Mouse (Mus musculus) embryonic facial prominence, embryonic 11.5 days (tissue): Measurements from ENCODE around the gene Gm20795. TPM values are rescaled to one million over a fixed set of nuclear protein-coding genes. Genes with fewer than 3 reads are reported as not detected.
"Not testable (repeated sequence)": the region's sequence is repeated elsewhere in the genome, so short reads cannot be mapped to it uniquely, and the experiment has no call there.

Experiments used
- ATAC-seq: fragments of 200-750 bp; cut with Nextera tagmentation; replicated peaks from 2 replicates; pipeline ENCODE4 v1.8.0; 2017; ENCODE audit warnings: low read depth; ENCODE audit not compliant: insufficient number of reproducible peaks, low FRiP score, low TSS enrichment
- DNase-seq: peaks from one replicate; pipeline ENCODE4 v3.0.0-alpha.2; 2015; ENCODE audit warnings: low spot score
- H3K27ac ChIP-seq: fragments of 300-500 bp; sonication (generic); replicated peaks from 2 replicates; pipeline ENCODE4 v1.5.1; 2014; ENCODE audit warnings: mild to moderate bottlenecking, low read depth, low read length, control low read depth
- H3K27me3 ChIP-seq: fragments of 300-500 bp; sonication (generic); 2 replicates; pipeline ENCODE4 v1.6.1; 2014; ENCODE audit warnings: mild to moderate bottlenecking, low read length, moderate library complexity, mixed read lengths; ENCODE audit not compliant: control insufficient read depth, insufficient read depth
- H3K36me3 ChIP-seq: fragments of 300-500 bp; sonication (generic); replicated peaks from 2 replicates; pipeline ENCODE4 v1.6.1; 2014; ENCODE audit warnings: low read depth, mild to moderate bottlenecking, low read length, moderate library complexity, mixed read lengths; ENCODE audit not compliant: control insufficient read depth, insufficient read depth
- H3K4me1 ChIP-seq: fragments of 300-500 bp; sonication (generic); 2 replicates; pipeline ENCODE4 v1.6.1; 2014; ENCODE audit warnings: low read length, mixed read lengths; ENCODE audit not compliant: control insufficient read depth, insufficient read depth
- H3K4me2 ChIP-seq: fragments of 300-500 bp; sonication (generic); 2 replicates; pipeline ENCODE4 v1.6.1; 2014; ENCODE audit warnings: low read depth, mild to moderate bottlenecking, control low read depth, low read length, moderate library complexity
- H3K4me3 ChIP-seq: fragments of 300-500 bp; sonication (generic); 2 replicates; pipeline ENCODE4 v1.5.1; 2014; ENCODE audit warnings: low read depth, low read length, control low read depth
- H3K9ac ChIP-seq: fragments of 300-500 bp; sonication (generic); replicated peaks from 2 replicates; pipeline ENCODE4 v1.6.1; 2014; ENCODE audit warnings: mild to moderate bottlenecking, control low read depth, low read length
- H3K9me3 ChIP-seq: fragments of 300-500 bp; sonication (generic); replicated peaks from 2 replicates; pipeline ENCODE4 v1.6.1; 2016; ENCODE audit warnings: mild to moderate bottlenecking, low read length, inconsistent platforms, mixed read lengths; ENCODE audit not compliant: control insufficient read depth
- WGBS: fragments of 180-500 bp; shearing (Covaris S2); extraction: QIAGEN DNeasy Blood & Tissue Kit; methylation state at CpG from one replicate; pipeline ENCODE4 v1.1.7; 2014; 5-methylcytosine and 5-hydroxymethylcytosine counted together
- polyA plus RNA-seq: library from polyadenylated mRNA; unstranded; fragments of >200 nt; fragmentation: Nextera tagmentation; extraction: Ambion mirVana; gene quantifications from 2 replicates; pipeline ENCODE4 v1.2.1, GENCODE M21; 2014

Gm20795 gene
- not detected in 2 replicates for polyA plus RNA-seq

GRCm38 (mm10) chrY:40804614-40805013 lies at the start of gene Gm20795:
Gm20795 (plus strand) TSS chrY:40804914.
- H3K9me3 ChIP-seq, H3K9ac ChIP-seq, ATAC-seq, H3K4me1 ChIP-seq, H3K36me3 ChIP-seq, H3K27ac ChIP-seq, H3K4me3 ChIP-seq, DNase-seq, H3K4me2 ChIP-seq, H3K27me3 ChIP-seq: not testable (repeated sequence)

GRCm38 (mm10) chrY:40775665-40776064 lies 29.0 kb upstream of the Gm20795 start, which contains the start of gene Gm21797:
Gm21797 (minus strand) TSS chrY:40775765.
- WGBS, result no CpG with 5 or more reads among the region's 3 CpGs
- ATAC-seq, result not testable (repeated sequence)

More at GRCm38 (mm10) chrY:40775665-40776064, 29.0 kb upstream of the Gm20795 start, which contains the start of gene Gm21797:
- H3K4me1 ChIP-seq, H3K27ac ChIP-seq, H3K27me3 ChIP-seq, H3K4me3 ChIP-seq, H3K9ac ChIP-seq, DNase-seq, H3K4me2 ChIP-seq, H3K9me3 ChIP-seq, H3K36me3 ChIP-seq: not testable (repeated sequence)

Other genes starting within 250 kb of the Gm20795 start
- not detected in 2 replicates for gene Gm21852, start 152.9 kb upstream of the Gm20795 start, polyA plus RNA-seq
- gene Gm21797, start 29.1 kb upstream of the Gm20795 start, polyA plus RNA-seq, result not detected in 2 replicates